Mouse (Mus musculus) spleen, adult 2 months (tissue): ENCODE measurements around the gene Hoxa3.

Experiments
- CTCF ChIP-seq: fragments of 200-500 bp; IDR thresholded peaks from 2 replicates; pipeline ENCODE4 v1.5.1; 2011; ENCODE audit warnings: mild to moderate bottlenecking, inconsistent platforms; ENCODE audit not compliant: insufficient read depth, insufficient read length, insufficient replicate concordance; ENCODE audit errors: extremely low read depth
- POLR2A ChIP-seq: fragments of 200-500 bp; IDR thresholded peaks from 2 replicates; pipeline ENCODE4 v1.6.1; 2011; ENCODE audit warnings: low read depth, low read length, inconsistent platforms

- no peak for TF ChIP-seq POLR2A
- no peak for TF ChIP-seq CTCF
These were observed 35.3 kb downstream of the Hoxa3 start for GRCm38 (mm10) chr6:52177806-52178205.
